ENCODE assay signal across 8 mouse cellular contexts in genomic region chr7:127195544-127196295, GRCm38 (mm10). TPM values are rescaled to one million over a fixed set of nuclear protein-coding genes. Genes with fewer than 3 reads are reported as not detected.
DNase-seq lines count a peak whose midpoint lies in the region; ATAC-seq lines count a peak whose summit lies in the region.

Gene Cd2bp2 (minus strand): TSS chr7:127196050.

- peak within 1 kb of the TSS; percentile 82 for H3K4me3 ChIP-seq in brown adipose tissue, adult 24 weeks (ENCODE audit: insufficient read depth, low read depth, low read length)
- peak within 1 kb of the TSS; percentile 83 for H3K4me3 ChIP-seq in heart, embryonic 13.5 days
- H3K4me3 ChIP-seq in liver, embryonic 12.5 days, result peak within 1 kb of the TSS; percentile 82
- peak within 1 kb of the TSS; percentile 75 for H3K4me3 ChIP-seq in stomach, embryonic 15.5 days (replicated peaks)

- H3K27ac ChIP-seq in brown adipose tissue, adult 24 weeks (replicated peaks; ENCODE audit: low read depth, low read length), result peak within 1 kb of the TSS; percentile 56
- peak within 1 kb of the TSS; percentile 94 for H3K27ac ChIP-seq in heart, embryonic 13.5 days (replicated peaks)
- H3K27ac ChIP-seq in liver, embryonic 12.5 days, result peak within 1 kb of the TSS; percentile 88
- H3K27ac ChIP-seq in stomach, embryonic 15.5 days, result peak within 1 kb of the TSS; percentile 87

- ATAC-seq in heart, embryonic 13.5 days (ENCODE audit: extremely low read depth, insufficient number of reproducible peaks, low FRiP score, low TSS enrichment), result peak; percentile 90
- peak; percentile 93 for ATAC-seq in liver, embryonic 12.5 days
- ATAC-seq in stomach, embryonic 15.5 days (ENCODE audit: insufficient read depth, low FRiP score, low read depth), result peak; percentile 95

- H3K36me3 ChIP-seq in heart, embryonic 13.5 days, result peaks cover 80% of the 10 kb centered on the region
- H3K36me3 ChIP-seq in liver, embryonic 12.5 days, result peaks cover 81% of the 10 kb centered on the region
- H3K36me3 ChIP-seq in stomach, embryonic 15.5 days, result peaks cover 58% of the 10 kb centered on the region

- DNase-seq in CD4-positive, CD25-positive, alpha-beta regulatory T cell, adult 2 months (ENCODE audit: low read depth, low spot score), result peak; percentile 97
- DNase-seq in fat pad, adult 2 months (ENCODE audit: extremely low read depth, low read depth, low spot score), result peak; percentile 75
- DNase-seq in kidney, postnatal 10 days, result peak; percentile 97
- peak; percentile 96 for DNase-seq in natural killer cell, adult 2 months (ENCODE audit: low spot score in 2 of 2)

- no peaks in the 10 kb centered on the region for H3K27me3 ChIP-seq in heart, embryonic 13.5 days (replicated peaks)
- no peaks in the 10 kb centered on the region for H3K27me3 ChIP-seq in liver, embryonic 12.5 days (replicated peaks)
- no peaks in the 10 kb centered on the region for H3K27me3 ChIP-seq in stomach, embryonic 15.5 days (replicated peaks)

- peaks cover 5% of the 10 kb centered on the region for H3K4me1 ChIP-seq in brown adipose tissue, adult 24 weeks (ENCODE audit: control insufficient read depth, insufficient read depth, insufficient read length, low read length)
- peaks cover 19% of the 10 kb centered on the region for H3K4me1 ChIP-seq in heart, embryonic 13.5 days
- peaks cover 39% of the 10 kb centered on the region for H3K4me1 ChIP-seq in liver, embryonic 12.5 days
- H3K4me1 ChIP-seq in stomach, embryonic 15.5 days, result peaks cover 20% of the 10 kb centered on the region

- peak within 1 kb of the TSS; percentile 89 for H3K9ac ChIP-seq in heart, embryonic 13.5 days
- H3K9ac ChIP-seq in liver, embryonic 12.5 days, result peak within 1 kb of the TSS; percentile 83
- H3K9ac ChIP-seq in stomach, embryonic 15.5 days, result peak within 1 kb of the TSS; percentile 51

- WGBS in heart, embryonic 13.5 days, result under 1% methylated on average over 51 of the region's 51 CpGs
- WGBS in liver, embryonic 12.5 days (ENCODE audit: insufficient replicate concordance), result under 1% methylated on average over 51 of the region's 51 CpGs
- under 1% methylated on average over 51 of the region's 51 CpGs for WGBS in stomach, embryonic 15.5 days

- H3K9me3 ChIP-seq in heart, embryonic 13.5 days, result no peaks in the 10 kb centered on the region
- H3K9me3 ChIP-seq in liver, embryonic 12.5 days (replicated peaks), result no peaks in the 10 kb centered on the region
- H3K9me3 ChIP-seq in stomach, embryonic 15.5 days, result no peaks in the 10 kb centered on the region

- H3K4me2 ChIP-seq in heart, embryonic 13.5 days, result peak within 1 kb of the TSS; percentile 83
- peak within 1 kb of the TSS; percentile 85 for H3K4me2 ChIP-seq in liver, embryonic 12.5 days
- H3K4me2 ChIP-seq in stomach, embryonic 15.5 days, result peak within 1 kb of the TSS; percentile 86

RNA-seq across cellular contexts. Expression of gene Cd2bp2, which starts in this region (rescaled TPM):
- 15.3 and 17.4 TPM in 2 replicates for polyA plus RNA-seq in brown adipose tissue, adult 24 weeks (2012; ENCODE audit: insufficient read depth, insufficient read length, missing spikeins)
- polyA plus RNA-seq in heart, embryonic 13.5 days (2015; fragmentation: Nextera tagmentation; extraction: Ambion mirVana), result 42.1 TPM in 2 replicates
- 35.0 and 36.0 TPM in 2 replicates for polyA plus RNA-seq in liver, embryonic 12.5 days (2016; fragmentation: Nextera tagmentation; extraction: Ambion mirVana)
- 44.1 and 46.6 TPM in 2 replicates for polyA plus RNA-seq in stomach, embryonic 15.5 days (2015; fragmentation: Nextera tagmentation; extraction: Ambion mirVana)

Comparison
In these comparisons a context has a peak if more than half of its experiments do, and no peak if none do; other contexts are left out.
1. Peak in every context shown above with its lines: DNase-seq, ATAC-seq, H3K4me3 ChIP-seq and H3K27ac ChIP-seq.